Mouse (Mus musculus) CH12.LX (cell line): ENCODE measurements around the gene Wasl.

Source experiments
- CTCF ChIP-seq, 2 experiments: IDR thresholded peaks in 1 of 2; conservative IDR thresholded peaks in 1 of 2; 2 replicates each; pipeline ENCODE4 v1.5.1; 2011 to 2012; ENCODE audit warnings: low read depth in 2 of 2, low read length in 2 of 2, improper control_type of control experiment in 1 of 2, inconsistent platforms in 1 of 2, mild to moderate bottlenecking in 1 of 2, moderate library complexity in 1 of 2
- E2F4 ChIP-seq: IDR thresholded peaks from 2 replicates; pipeline ENCODE4 v1.6.1; 2011; ENCODE audit warnings: low read depth, low read length, improper control_type of control experiment; ENCODE audit not compliant: insufficient replicate concordance
- ETS1 ChIP-seq: conservative IDR thresholded peaks from 2 replicates; pipeline ENCODE4 v1.6.1; 2012; ENCODE audit warnings: low read depth, mild to moderate bottlenecking, inconsistent platforms, low read length, improper control_type of control experiment, moderate library complexity
- HCFC1 ChIP-seq: IDR thresholded peaks from 2 replicates; pipeline ENCODE4 v1.6.1; 2012; ENCODE audit warnings: low read depth, mild to moderate bottlenecking, inconsistent platforms, low read length, improper control_type of control experiment
- MAX ChIP-seq: IDR thresholded peaks from 2 replicates; pipeline ENCODE4 v1.6.1; 2011; ENCODE audit warnings: low read length, improper control_type of control experiment
- NELFE ChIP-seq: IDR thresholded peaks from 2 replicates; pipeline ENCODE4 v1.6.1; 2011; ENCODE audit warnings: low read depth, low read length, improper control_type of control experiment
- POLR2A ChIP-seq: IDR thresholded peaks from 2 replicates; pipeline ENCODE4 v1.6.1; 2011; ENCODE audit warnings: low read depth, mild to moderate bottlenecking, improper control_type of control experiment, low read length
- TBP ChIP-seq: conservative IDR thresholded peaks from 2 replicates; pipeline ENCODE4 v1.6.1; 2011; ENCODE audit warnings: low read depth, low read length, improper control_type of control experiment
- UBTF ChIP-seq: IDR thresholded peaks from 2 replicates; pipeline ENCODE4 v1.6.1; 2012; ENCODE audit warnings: low read depth, mild to moderate bottlenecking, inconsistent platforms, low read length, improper control_type of control experiment, moderate library complexity
- ZKSCAN1 ChIP-seq: IDR thresholded peaks from 2 replicates; pipeline ENCODE4 v1.6.1; 2012; ENCODE audit warnings: low read depth, inconsistent platforms, low read length, improper control_type of control experiment, borderline replicate concordance
- ZMIZ1 ChIP-seq: IDR thresholded peaks from 2 replicates; pipeline ENCODE4 v1.6.1; 2012; ENCODE audit warnings: low read depth, mild to moderate bottlenecking, inconsistent platforms, low read length, improper control_type of control experiment
- ZNF384 ChIP-seq: IDR thresholded peaks from 2 replicates; pipeline ENCODE4 v1.6.1; 2012; ENCODE audit warnings: low read depth, low read length, improper control_type of control experiment, inconsistent platforms

DNA sequence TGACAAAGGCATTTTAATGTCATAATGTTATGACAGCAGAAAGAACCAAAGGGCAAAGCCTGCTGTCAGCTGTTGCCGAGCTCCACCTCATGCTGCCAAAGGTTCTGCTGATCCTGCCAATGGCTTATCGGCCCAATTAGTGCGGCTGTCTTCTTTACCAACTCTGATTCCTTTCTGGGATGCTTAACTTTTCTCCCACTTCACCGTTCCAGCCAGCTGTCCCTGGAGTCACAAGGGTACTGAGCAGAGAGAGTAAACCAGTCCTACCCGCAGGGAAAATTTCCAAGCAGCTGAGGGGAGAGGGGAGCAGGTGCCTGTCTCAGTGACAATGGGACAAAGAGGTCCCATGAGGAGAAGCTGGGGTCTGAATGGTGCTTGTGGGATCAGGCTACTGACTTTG, 65.2 kb downstream of the Wasl start:
- no peak for TF ChIP-seq CTCF (conservative IDR thresholded peaks at IDR 0.05 in 1 of 2, IDR thresholded peaks at IDR 0.05 in 1 of 2; ENCODE audit: low read depth in 2 of 2, low read length in 2 of 2)
- TF ChIP-seq E2F4: no peak
- no peak for TF ChIP-seq ZKSCAN1
- no peak for TF ChIP-seq HCFC1
- TF ChIP-seq TBP: no peak
- TF ChIP-seq ZMIZ1: no peak
- no peak for TF ChIP-seq POLR2A
- no peak for TF ChIP-seq UBTF
- TF ChIP-seq ETS1: no peak
- TF ChIP-seq ZNF384: no peak
- no peak for TF ChIP-seq NELFE
- no peak for TF ChIP-seq MAX
